Mouse (Mus musculus): ENCODE data around the gene Col25a1. TPM values are rescaled to one million over a fixed set of nuclear protein-coding genes. Genes with fewer than 3 reads are reported as not detected.

The Col25a1 gene
- total RNA-seq, 2 experiments from 2014 or later = 22.5 to 26.5 TPM

DNA sequence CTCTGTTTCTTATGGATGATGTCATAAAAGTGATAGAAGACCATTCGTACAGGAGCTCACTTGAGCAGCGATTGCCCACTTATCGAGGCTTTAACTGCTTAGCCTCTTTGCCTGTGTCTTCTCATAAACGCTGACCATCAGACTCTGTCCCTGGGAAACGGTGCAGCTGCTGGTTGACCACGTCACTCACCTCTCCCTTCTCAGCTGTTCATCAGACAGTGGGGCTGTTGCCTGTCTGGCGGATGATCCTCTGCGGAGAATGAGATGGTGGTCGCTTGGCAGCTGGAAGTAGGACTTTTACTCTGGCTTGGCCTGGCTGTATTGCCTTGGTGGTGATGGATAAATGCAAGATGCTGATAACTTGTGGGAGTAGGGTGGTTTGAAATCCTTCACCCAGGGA lies 96.9 kb downstream of the Col25a1 start:
- intact Hi-C loops (cut with DNase I) = no loop called here
- DNase-seq (ENCODE audit: extremely low spot score in 1 of 2, low spot score in 2 of 2) = no peak

DNA sequence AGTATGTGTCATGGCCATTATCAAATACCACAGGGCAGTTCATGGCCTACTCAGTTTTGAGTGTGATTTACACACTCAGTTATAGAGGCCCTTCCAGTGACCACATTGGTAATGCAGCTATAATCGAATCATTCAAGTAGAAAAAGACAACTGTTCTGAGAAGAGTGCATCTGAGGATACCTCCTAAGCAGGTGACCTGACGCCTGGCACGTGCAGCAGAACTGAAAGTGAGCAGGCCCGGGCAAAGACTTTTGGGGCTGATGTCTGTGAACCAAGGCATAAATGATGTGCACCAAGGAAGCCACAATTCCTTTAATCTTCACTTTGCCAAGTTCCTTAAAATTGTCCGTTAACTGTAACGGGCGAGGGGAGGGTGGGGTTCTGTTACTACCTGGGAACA lies 101.6 kb downstream of the Col25a1 start:
- intact Hi-C loops (cut with DNase I) = no loop called here
- DNase-seq (ENCODE audit: extremely low spot score in 1 of 2, low spot score in 2 of 2) = no peak

DNA sequence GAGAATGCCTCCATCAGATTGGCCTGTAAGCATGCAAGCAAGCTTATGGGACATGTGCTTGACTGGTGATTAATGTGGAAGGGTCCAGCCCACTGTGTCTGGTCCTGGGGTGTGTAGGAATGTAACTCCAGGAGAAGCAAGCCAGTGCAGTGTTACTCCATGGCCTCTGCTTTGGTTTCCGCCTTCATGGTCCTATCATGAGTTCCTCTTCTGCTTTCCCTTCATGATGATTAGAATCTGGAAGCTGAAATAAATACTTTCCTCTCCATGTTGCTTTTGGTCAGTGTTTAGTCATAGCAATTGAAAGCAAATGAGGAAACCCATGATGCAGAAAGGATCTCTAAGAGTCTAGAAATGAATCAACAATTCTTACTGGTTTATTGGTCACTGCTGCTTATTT lies 103.9 kb downstream of the Col25a1 start:
- intact Hi-C loops (cut with DNase I) = no loop called here
- no peak for DNase-seq (ENCODE audit: extremely low spot score in 1 of 2, low spot score in 2 of 2)

DNA sequence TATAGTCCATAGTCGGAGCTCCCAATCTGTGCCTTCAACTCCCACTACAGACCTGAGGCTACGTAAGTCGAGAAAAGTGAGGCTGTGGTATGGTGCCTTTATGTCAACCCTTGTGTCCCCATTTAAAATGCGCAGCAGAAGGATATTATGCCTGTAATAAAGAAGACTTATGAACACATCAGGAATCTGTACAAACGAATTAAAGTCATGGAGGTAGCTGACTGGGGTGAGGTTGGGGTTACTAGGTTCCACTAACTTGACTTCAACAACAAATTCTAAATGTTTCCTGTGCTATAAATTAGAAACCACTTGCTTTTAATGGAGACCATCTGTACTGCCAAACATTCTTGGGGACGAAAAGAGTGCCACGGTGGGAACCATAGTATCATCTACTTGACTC lies 104.8 kb downstream of the Col25a1 start:
- no peak for DNase-seq (ENCODE audit: extremely low spot score in 1 of 2, low spot score in 2 of 2)
- intact Hi-C loops (cut with DNase I) = no loop called here

DNA sequence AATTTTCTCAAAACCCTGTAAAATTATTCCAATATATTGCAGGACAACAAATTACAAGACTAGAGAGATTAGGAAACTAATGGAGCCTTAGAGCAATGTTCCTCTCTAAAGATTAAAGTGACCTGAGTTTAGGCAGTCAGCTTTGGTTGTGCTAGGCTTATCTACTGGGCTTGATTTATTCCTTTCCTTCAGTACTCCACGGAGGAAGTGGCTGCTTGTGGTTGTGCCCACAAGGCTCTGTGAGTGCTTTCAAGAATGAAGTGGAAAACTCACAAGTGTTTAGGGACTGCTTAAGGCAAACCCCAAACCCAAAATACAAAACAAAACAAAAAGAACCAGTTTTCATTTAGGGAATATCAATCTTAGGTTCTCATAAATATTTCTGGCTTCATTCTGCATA lies 106.6 kb downstream of the Col25a1 start:
- intact Hi-C loops (cut with DNase I) = no loop called here
- DNase-seq (ENCODE audit: extremely low spot score in 1 of 2, low spot score in 2 of 2) = no peak

DNA sequence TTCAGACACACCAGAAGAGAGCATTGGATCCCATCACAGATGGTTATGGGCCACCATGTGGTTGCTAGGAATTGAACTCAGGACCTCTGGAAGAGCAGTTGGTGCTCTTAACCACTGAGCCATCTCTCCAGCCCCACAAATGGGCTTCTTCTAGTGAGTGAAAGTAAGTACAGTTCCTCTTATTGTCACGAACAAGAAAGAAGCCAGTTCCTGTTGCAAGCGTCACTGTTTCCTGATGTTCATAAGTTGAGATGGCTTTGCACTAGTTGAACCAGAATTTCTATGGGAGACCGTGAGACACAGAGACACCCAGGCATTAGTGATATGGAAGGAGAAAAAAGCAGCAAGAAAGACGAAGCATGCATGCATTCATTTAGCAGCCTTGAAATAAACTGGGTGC lies 110.6 kb downstream of the Col25a1 start:
- intact Hi-C loops (cut with DNase I) = no loop called here
- no peak for DNase-seq (ENCODE audit: extremely low spot score in 1 of 2, low spot score in 2 of 2)

DNA sequence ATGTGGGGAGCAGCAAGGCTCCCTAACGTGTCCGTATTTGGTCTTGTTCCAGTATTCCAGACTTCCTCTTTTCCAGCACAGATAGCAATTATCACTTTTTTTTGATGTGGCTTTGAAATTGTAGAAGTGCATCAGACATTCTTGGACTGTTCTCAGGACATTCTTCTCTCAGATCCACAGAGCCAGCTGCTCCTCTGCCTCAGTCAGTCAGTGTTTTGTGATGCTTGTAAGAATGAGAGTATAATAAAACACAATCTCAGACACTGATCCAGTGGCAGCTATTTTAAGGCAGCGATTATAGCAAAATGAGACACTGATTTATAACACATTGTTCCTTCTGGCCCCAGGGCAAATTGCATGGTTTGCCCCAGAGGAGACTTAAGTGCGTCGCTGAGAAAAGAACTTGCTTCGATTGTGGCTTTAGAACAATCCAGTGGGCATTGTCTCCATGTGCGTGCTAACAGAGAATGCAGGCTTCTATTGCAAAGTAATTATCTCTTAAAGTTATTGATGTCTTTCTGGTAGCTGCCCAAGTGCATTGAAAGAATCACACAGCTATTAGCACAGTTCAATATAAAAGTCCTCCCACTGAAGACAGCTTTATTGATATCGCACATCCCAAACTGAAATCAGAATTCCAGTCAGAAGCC lies 111.5 kb downstream of the Col25a1 start:
- DNase-seq (ENCODE audit: extremely low spot score in 1 of 2, low spot score in 2 of 2) = no peak
- intact Hi-C loops (cut with DNase I) = no loop called here

DNA sequence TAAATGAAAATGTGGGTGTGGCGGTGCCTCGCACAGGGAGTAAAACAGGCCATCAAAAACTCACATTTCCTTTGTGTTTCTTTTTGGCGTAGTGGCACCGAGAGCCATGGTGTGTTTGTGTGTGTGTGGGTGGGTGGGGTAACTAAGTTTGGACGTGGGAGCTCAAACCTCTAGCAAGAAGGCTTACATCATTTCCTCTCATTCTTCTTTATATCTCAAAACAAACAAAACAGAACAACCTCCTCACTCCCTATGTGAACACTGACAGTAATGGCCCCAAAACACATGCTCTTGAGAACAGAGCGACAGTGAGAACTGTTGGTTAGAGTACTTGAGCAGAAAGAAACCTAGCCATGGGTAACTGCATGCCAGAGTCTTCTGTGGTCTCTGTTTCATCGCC lies 121.1 kb downstream of the Col25a1 start:
- no peak for DNase-seq (ENCODE audit: extremely low spot score in 1 of 2, low spot score in 2 of 2)
- intact Hi-C loops (cut with DNase I) = no loop called here

DNA sequence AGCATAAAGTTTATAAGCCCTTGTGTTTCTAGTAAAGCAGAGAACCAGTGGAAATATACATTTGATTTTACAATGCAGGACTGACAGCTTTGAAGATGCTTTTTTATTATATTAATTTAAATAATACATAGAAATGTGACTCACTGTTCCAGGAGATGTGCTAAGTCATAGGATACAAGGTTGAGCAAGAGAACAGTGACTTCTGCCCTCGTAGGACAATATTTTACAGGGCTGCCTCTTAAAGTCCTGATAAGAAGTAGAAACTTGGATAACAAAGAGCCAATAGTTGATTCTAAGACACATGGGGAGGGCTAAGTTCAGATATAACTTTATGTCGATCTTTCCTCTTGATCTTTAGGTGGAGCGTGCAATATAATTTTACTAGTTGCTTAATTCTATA lies 124.8 kb downstream of the Col25a1 start:
- intact Hi-C loops (cut with DNase I) = no loop called here
- no peak for DNase-seq (ENCODE audit: extremely low spot score in 1 of 2, low spot score in 2 of 2)

DNA sequence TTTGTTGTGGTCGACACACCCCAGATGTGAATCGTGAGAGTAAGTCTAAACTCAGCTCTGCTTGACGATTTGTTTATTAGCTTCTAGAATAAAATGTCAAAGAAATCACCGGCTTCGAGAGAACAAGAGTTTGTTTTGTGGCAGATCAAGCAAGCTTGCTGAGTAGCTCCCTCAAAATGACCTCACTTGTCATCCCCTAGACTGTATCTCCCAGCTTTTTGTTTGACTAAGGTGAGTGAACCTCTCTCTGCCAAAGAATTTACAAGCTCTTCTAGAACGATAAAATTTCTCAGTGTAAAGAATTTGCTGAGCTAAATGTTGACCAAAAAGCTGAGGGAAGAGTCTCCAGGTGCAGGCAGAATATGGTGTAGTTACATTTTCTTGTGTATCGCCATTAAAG lies 125.3 kb downstream of the Col25a1 start:
- DNase-seq (ENCODE audit: extremely low spot score in 1 of 2, low spot score in 2 of 2) = no peak
- intact Hi-C loops (cut with DNase I) = no loop called here

DNA sequence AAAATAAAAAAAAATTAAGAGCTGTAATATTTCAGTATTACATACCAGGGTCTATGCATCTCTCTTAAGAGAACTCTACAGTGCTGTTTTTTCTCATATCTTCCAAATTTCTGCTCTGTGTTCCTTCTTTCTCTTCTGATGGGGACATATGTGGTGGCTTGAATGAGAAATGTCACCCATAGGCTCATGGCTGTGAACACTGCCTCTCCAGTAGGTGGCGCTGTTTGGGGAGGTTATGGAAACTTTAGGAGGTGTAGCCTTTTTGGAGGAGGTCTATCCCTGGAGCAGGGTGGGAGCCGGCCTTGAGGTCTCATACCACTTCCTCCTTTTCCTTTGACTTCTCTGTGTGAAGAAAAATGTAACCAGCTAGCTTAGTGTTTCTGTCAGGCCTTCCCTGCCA lies 128.4 kb downstream of the Col25a1 start:
- intact Hi-C loops (cut with DNase I) = no loop called here
- DNase-seq (ENCODE audit: extremely low spot score in 1 of 2, low spot score in 2 of 2) = no peak

DNA sequence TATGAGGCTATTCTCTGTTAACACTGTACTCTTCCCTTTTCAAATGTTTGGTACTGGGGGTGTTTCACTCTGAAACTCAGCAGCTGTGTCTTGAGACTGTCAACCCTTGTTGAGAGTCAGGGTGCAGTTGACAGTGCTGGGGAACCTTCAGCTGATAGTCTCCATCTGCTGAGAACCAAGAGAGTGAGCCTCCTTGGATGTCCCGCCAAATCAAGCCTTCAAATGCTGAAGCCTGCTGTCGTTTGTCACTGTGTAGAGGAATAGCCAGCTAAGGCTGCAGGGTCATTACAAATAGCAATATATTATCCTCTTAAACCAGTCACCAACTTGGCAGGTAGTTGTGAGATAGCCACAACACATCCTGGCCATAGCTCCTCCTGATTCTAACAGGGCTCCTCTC lies 129.0 kb downstream of the Col25a1 start:
- DNase-seq (ENCODE audit: extremely low spot score in 1 of 2, low spot score in 2 of 2) = no peak
- intact Hi-C loops (cut with DNase I) = no loop called here

DNA sequence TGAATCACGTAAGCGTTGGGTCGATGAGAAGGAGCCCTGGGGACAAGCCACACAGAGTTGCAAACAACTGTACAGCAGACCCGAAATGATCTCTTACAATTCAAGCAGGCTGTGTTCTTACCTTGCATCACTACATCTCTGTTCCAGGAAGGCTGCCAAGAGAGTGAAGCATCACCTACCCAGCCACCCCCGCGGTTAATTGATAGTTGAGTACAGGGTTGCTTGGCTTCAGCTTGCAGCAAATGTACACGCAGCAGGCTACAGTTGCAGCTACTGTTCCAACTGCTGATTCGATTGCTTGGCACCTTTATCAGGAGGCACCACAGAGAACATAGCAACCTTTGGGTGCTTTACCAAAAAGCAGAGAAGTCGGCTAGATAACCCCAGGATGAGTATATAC lies 133.8 kb downstream of the Col25a1 start:
- DNase-seq (ENCODE audit: extremely low spot score in 1 of 2, low spot score in 2 of 2) = no peak
- intact Hi-C loops (cut with DNase I) = no loop called here

DNA sequence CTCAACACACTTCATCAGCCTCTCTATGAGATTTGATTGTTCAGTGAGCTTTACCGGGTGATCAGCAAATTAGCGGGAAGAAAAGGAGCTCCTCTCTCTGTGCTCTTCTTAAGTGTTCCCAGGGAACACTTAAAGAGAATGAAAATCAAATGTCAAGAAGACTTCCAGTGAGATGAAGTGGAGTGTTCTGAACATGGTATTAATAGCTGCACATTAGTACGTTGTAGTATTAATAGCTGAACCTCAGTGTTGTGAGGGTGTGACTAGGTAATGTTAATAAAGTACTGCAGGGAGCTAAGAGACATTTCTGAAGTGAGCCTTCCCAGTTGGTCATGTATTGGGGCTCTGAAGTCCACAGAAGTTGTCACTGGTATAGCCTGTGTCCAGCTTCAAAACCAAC lies 139.2 kb downstream of the Col25a1 start:
- DNase-seq (ENCODE audit: extremely low spot score in 1 of 2, low spot score in 2 of 2) = no peak
- intact Hi-C loops (cut with DNase I) = no loop called here

DNA sequence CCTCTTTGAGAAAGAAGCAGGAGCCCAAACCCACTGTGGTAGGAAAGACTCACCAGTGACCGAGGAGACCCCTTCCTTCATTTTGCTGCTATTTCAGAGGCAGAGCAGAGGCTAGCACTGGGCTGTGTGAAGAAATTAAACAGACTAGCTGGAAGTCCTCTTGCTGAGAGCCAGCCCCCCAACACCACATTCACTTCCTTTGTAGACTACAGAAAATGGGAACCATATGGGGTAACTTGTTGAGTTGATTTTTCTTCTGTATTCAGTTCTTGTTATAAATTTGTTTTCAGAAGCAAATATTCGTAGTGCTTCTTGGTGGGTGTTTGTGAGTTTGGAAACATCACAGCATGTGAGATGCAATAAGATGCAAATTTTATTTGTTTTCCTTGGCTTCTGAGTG lies 142.6 kb downstream of the Col25a1 start:
- DNase-seq (ENCODE audit: extremely low spot score in 1 of 2, low spot score in 2 of 2) = no peak
- intact Hi-C loops (cut with DNase I) = no loop called here

DNA sequence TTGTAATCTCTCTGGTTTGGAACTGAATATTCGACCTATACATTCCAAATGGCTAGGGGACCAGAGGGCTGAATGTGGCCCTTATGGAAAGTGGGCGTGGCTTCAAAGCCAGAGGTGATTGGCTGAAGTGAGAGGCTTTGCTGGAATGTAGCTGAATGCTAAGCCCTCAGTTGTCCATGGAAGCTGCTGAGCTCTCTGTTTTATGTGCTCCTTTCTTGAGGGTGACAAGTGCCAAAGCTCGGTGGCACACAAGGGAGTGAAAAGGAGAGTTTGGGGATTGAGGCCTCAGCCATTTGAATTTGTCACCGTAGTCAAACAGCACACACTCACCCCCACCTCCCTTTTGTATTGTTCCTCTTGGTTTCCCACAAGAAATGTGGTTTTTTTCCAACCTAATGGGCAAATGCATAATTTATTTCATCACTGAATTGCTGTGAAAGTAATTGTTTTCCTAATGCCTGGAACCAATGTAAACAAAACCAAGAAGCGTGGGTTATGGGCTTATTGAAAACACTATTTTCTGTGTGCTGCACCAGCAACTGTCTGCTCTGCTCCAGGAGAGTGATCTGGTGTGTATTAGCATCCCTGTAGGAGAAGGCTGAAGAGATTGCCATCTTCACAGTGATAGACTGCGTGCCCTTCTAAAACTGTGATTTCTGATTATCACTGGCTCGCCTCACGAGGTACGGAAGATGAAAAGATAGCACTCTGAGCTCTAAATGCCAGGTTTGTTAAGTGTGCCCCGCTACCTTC lies 147.2 kb downstream of the Col25a1 start:
- DNase-seq (ENCODE audit: extremely low spot score in 1 of 2, low spot score in 2 of 2) = no peak
- intact Hi-C loops (cut with DNase I) = no loop called here

DNA sequence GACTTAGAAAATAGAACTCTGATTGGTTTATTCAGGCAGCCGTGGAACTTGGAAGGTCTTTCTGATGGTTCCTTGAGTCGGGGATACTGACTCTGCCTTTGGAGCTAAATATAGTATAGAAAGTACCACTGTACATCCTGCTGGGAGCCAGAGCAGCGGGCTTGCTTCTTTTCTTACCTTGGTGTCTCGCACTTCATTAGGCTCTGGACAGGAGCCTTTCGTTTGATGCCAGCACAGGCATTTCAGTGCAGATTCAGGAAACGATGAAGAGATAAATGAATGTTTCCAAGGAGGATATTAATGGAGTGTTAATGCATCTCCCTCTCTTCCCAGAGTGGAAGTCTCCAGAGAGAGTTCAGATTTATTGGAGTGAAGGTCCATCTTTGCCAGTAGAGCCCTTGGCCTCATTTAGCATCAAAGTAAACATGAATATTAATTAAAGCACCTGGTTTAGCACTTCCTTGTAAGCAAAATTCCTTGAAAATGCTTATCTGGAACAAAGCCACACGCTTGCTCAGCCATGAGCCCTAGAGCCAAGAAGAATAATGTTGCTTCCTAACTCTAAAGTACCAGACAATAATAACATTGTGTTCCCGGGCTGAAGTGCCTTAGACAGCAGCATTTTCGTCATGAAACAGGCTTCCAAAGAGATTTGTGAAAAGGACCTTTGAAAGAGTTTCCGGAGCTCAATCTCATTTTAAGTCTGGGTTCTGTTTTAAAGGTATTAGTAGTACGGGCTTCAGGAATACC lies 151.9 kb downstream of the Col25a1 start:
- intact Hi-C loops (cut with DNase I) = no loop called here
- DNase-seq (ENCODE audit: extremely low spot score in 1 of 2, low spot score in 2 of 2) = no peak

DNA sequence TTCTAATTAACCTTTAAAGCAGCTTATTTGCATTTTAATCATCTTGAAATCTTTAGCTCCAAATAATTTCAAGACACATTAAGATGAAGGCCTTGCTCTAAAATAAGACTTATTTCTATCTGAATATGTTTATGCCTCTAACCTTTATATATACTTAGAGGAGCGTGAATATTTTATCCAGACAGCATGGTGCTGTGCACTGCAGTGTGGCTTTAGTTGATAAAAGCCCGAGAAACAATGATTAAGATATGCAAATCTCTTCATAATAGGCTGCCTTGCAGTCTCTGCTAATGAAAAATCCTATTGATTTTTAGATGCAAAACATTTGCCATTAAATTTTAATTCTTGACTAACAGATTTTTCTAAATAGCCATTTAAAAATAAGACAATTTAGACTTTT lies 156.8 kb downstream of the Col25a1 start:
- intact Hi-C loops (cut with DNase I) = no loop called here
- DNase-seq (ENCODE audit: extremely low spot score in 1 of 2, low spot score in 2 of 2) = no peak

DNA sequence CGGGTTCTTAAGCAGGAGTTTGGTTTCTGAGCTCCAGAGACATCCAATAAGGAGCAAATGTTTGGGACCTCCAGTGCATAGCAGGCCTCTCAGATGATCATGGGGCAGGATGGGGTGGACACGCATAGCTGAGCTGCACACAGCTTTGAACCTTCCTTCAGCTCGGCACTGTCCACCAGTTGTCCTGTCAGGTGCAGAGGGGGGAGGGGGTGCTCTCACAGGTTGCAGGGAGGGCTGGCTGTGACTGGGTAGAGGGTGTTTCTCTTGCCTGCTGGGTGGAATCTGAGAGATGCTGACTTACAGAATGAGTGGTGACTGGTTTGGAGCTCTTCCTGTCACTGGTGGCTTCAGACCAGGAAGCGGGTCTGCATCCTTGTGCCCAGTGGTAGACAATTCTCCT lies 157.5 kb downstream of the Col25a1 start:
- intact Hi-C loops (cut with DNase I) = no loop called here
- DNase-seq (ENCODE audit: extremely low spot score in 1 of 2, low spot score in 2 of 2) = no peak

DNA sequence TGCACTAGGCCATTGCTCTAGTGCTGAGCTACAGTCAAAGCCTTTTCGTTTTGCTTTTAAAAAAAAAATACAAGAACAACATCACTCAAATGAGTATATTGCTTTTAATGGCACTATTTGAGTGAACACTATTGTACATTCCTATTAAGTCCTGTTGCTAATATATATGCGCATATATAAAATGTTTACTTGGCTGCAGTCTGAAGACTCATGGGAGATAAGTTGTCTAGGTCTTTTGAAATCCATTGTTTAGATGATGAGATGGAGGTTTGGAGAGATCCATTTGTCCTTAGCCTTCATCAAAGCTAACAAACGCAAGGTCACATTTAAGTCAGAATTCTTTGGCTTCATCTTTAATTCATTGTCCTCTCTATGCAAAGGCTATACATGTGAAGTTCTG lies 157.9 kb downstream of the Col25a1 start:
- intact Hi-C loops (cut with DNase I) = no loop called here
- DNase-seq (ENCODE audit: extremely low spot score in 1 of 2, low spot score in 2 of 2) = no peak
